ENCODE assay signal across 22 mouse cellular contexts in the genomic region with DNA sequence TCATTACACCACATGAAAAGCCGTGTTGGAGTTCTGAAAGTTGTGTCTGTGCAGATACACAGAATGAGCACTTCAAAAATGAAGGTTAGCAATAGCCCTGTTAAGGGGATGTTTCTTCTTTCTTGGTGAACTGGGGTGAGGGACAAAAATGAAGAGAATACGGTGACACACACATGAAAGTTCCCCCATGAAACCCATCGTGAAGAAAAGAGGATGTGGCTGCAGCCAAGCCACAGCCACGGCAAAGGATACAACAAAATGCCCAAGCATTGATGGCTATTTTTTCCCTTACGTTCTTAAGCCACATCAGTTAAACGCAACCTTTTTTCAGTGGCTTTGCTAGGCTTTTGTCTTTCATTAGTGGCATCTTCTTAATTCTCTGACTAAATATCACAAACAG. TPM values are rescaled to one million over a fixed set of nuclear protein-coding genes. Genes with fewer than 3 reads are reported as not detected.
DNase-seq lines count a peak whose midpoint lies in the region; ATAC-seq and TF ChIP-seq lines count a peak whose summit lies in the region.
"Had no signal": no experiment of that assay in that cellular context is flagged by ENCODE, and none has a peak within 500 bp of the region (broad histone marks: within the 10 kb centered on the region; RNA-seq: fewer than 3 reads in every experiment).

No protein-coding gene starts in this region.

- TF ChIP-seq EP300 in CH12.LX (IDR thresholded peaks at IDR 0.05; ENCODE audit: low read length) = peak; percentile 59

- no peak for TF ChIP-seq RAD21 in CH12.LX (IDR thresholded peaks at IDR 0.05; ENCODE audit: low read depth, low read length)

- peak; percentile 83 for ATAC-seq in common myeloid progenitor, adult 5-6 weeks (replicated peaks; ENCODE audit: low read depth, poor library complexity, severe bottlenecking)
- peak; percentile 91 for ATAC-seq in megakaryocyte, adult 5-6 weeks (ENCODE audit: poor library complexity, severe bottlenecking)
- ATAC-seq: forebrain, embryonic 13.5 days; forebrain, postnatal 0 days; intestine, embryonic 15.5 days had no signal

- no peak overlapping the region for H3K4me3 ChIP-seq in CH12.LX (replicated peaks in 1 of 3; ENCODE audit: low read depth in 2 of 3, low read length in 2 of 3, poor library complexity in 1 of 3)
- H3K4me3 ChIP-seq: embryonic facial prominence, embryonic 10.5 days; forebrain, embryonic 13.5 days; heart, embryonic 15.5 days; hindbrain, embryonic 10.5 days; intestine, embryonic 15.5 days had no signal

- H3K79me2 ChIP-seq in CH12.LX (replicated peaks; ENCODE audit: control insufficient read depth, extremely low read depth, insufficient read depth, poor library complexity, severe bottlenecking) = no peaks in the 10 kb centered on the region

- no peak overlapping the region for H3K9ac ChIP-seq in CH12.LX (ENCODE audit: insufficient read depth, low read depth)
- H3K9ac ChIP-seq: forebrain, embryonic 13.5 days; forebrain, postnatal 0 days; heart, embryonic 15.5 days; hindbrain, embryonic 14.5 days; intestine, embryonic 15.5 days had no signal

- TF ChIP-seq CTCF in CH12.LX (conservative IDR thresholded peaks at IDR 0.05 in 1 of 2, IDR thresholded peaks at IDR 0.05 in 1 of 2; ENCODE audit: low read depth in 2 of 2, low read length in 2 of 2) = no peak

- no peaks in the 10 kb centered on the region for H3K36me3 ChIP-seq in CH12.LX (replicated peaks in 1 of 2; ENCODE audit: control insufficient read depth in 1 of 2, insufficient read depth in 1 of 2, low read length in 1 of 2)
- no peaks in the 10 kb centered on the region for H3K36me3 ChIP-seq in splenic B cell, adult 2 months (ENCODE audit: control insufficient read depth, insufficient read depth, low read length, poor library complexity, severe bottlenecking)
- H3K36me3 ChIP-seq: heart, embryonic 15.5 days; intestine, embryonic 15.5 days had no signal

- peak; percentile 63 for DNase-seq in CH12.LX (ENCODE audit: extremely low read depth)
- peak; percentile 24 for DNase-seq in splenic B cell, adult 2 months (ENCODE audit: low read depth, low spot score)
- DNase-seq in left cerebral cortex, adult 11 months (ENCODE audit: low spot score) = no peak
- DNase-seq in kidney, adult 8-10 months = no peak
- no peak for DNase-seq in thymus, postnatal 10 days (ENCODE audit: low spot score in 2 of 2)
- DNase-seq: adrenal gland, adult 8-10 months; adrenal gland, postnatal 36 days; cerebellum, adult 11-12 months; cerebellum, adult 9-10 months; cerebellum, postnatal 36 days; forebrain, postnatal 0 days; gastrocnemius, postnatal 14 days; heart, postnatal 14 days had no signal

- in situ Hi-C loops in CH12.LX (cut with MboI; ENCODE audit: low pct_ligation_motif_present, low pct_unique_long_range_greater_than_20kb, low sequenced_read_pairs) = no loop called here

- H3K4me2 ChIP-seq in CH12.LX (ENCODE audit: insufficient read depth, low read depth, poor library complexity, severe bottlenecking) = peak overlapping the region; percentile 70
- H3K4me2 ChIP-seq: forebrain, embryonic 13.5 days; heart, embryonic 11.5 days; heart, embryonic 15.5 days; hindbrain, embryonic 14.5 days; intestine, embryonic 15.5 days had no signal

- dilution Hi-C loops in CH12.LX (cut with MboI; ENCODE audit: extremely low pct_ligation_motif_present, extremely low pct_unique_long_range_greater_than_20kb, low sequenced_read_pairs) = no loop called here

- no peak for TF ChIP-seq POLR2A in CH12.LX (IDR thresholded peaks at IDR 0.05; ENCODE audit: low read depth, low read length)

- no peaks in the 10 kb centered on the region for H3K9me3 ChIP-seq in CH12.LX (replicated peaks; ENCODE audit: low read length)
- H3K9me3 ChIP-seq: embryonic facial prominence, embryonic 10.5 days; forebrain, embryonic 13.5 days; heart, embryonic 15.5 days; hindbrain, embryonic 10.5 days; intestine, embryonic 15.5 days had no signal

- H3K27ac ChIP-seq in CH12.LX (ENCODE audit: insufficient read depth, low read depth) = no peak overlapping the region
- H3K27ac ChIP-seq: embryonic facial prominence, embryonic 10.5 days; heart, embryonic 15.5 days; hindbrain, embryonic 10.5 days; hindbrain, embryonic 14.5 days; intestine, embryonic 15.5 days had no signal

- peaks cover 0 to 27% of the 10 kb centered on the region in 2 experiments; a peak in 2 of 4 replicates for H3K4me1 ChIP-seq in CH12.LX (ENCODE audit: control insufficient read depth in 1 of 2, insufficient read depth in 2 of 2)

- no peaks in the 10 kb centered on the region for H3K27me3 ChIP-seq in CH12.LX (replicated peaks)
- no peaks in the 10 kb centered on the region for H3K27me3 ChIP-seq in splenic B cell, adult 2 months (ENCODE audit: control insufficient read depth, insufficient read depth, low read length, poor library complexity, severe bottlenecking)
- H3K27me3 ChIP-seq: forebrain, embryonic 13.5 days; heart, embryonic 15.5 days; intestine, embryonic 15.5 days had no signal

TF ChIP-seq in CH12.LX, 34 proteins besides CTCF, POLR2A, EP300 and RAD21:
- TF ChIP-seq TBP (conservative IDR thresholded peaks at IDR 0.05; ENCODE audit: low read depth, low read length) = no peak
- no peak for TF ChIP-seq USF1 (IDR thresholded peaks at IDR 0.05; ENCODE audit: low read depth, low read length)
- TF ChIP-seq SMC3 (IDR thresholded peaks at IDR 0.05; ENCODE audit: low read depth, low read length) = no peak
- TF ChIP-seq ZNF384 (IDR thresholded peaks at IDR 0.05; ENCODE audit: low read depth, low read length) = no peak
- TF ChIP-seq IRF4 (IDR thresholded peaks at IDR 0.05; ENCODE audit: low read depth, low read length) = no peak
- TF ChIP-seq E2F4 (IDR thresholded peaks at IDR 0.05; ENCODE audit: insufficient replicate concordance, low read depth, low read length) = no peak
- no peak for TF ChIP-seq MEF2A (IDR thresholded peaks at IDR 0.05; ENCODE audit: borderline replicate concordance, low read depth, low read length)
- TF ChIP-seq POLR2AphosphoS2 (IDR thresholded peaks at IDR 0.05; ENCODE audit: low read depth, low read length) = no peak
- TF ChIP-seq ZC3H11A (IDR thresholded peaks at IDR 0.05; ENCODE audit: low read depth, low read length) = no peak
- TF ChIP-seq HCFC1 (IDR thresholded peaks at IDR 0.05; ENCODE audit: low read depth, low read length) = no peak
- 0 out of 2 replicates have a peak, but pooled peaks have one; percentile 44 for TF ChIP-seq MYC (IDR thresholded peaks at IDR 0.05; ENCODE audit: low read depth, low read length)
- TF ChIP-seq MAZ (IDR thresholded peaks at IDR 0.05; ENCODE audit: low read depth, low read length) = no peak
- no peak for TF ChIP-seq JUND (conservative IDR thresholded peaks at IDR 0.05; ENCODE audit: low read depth, low read length)
- TF ChIP-seq ELF1 (IDR thresholded peaks at IDR 0.05; ENCODE audit: low read depth, low read length) = no peak
- no peak for TF ChIP-seq USF2 (conservative IDR thresholded peaks at IDR 0.05; ENCODE audit: low read depth, low read length)
- TF ChIP-seq ETS1 (conservative IDR thresholded peaks at IDR 0.05; ENCODE audit: low read depth, low read length) = 0 out of 2 replicates have a peak, but pooled peaks have one; percentile 15
- 0 out of 2 replicates have a peak, but pooled peaks have one; percentile 63 for TF ChIP-seq RCOR1 (conservative IDR thresholded peaks at IDR 0.05; ENCODE audit: low read depth, low read length)
- no peak for TF ChIP-seq MAFK (IDR thresholded peaks at IDR 0.05; ENCODE audit: insufficient replicate concordance, low read length)

RNA-seq across cellular contexts. Expression of a gene that starts 57.2 kb away (rescaled TPM):
- total RNA-seq in CH12.LX (2012; rRNA removed) (0.34 and 0.63 TPM in 2 replicates), CH12.LX (2014; rRNA removed) (3.1 and 3.2 TPM in 2 replicates)
- polyA plus RNA-seq in CH12.LX (2012; ENCODE audit: insufficient read length, low read depth) = 4.3 and 6.6 TPM in 2 replicates
- 27.9 and 34.7 TPM in 2 replicates for total RNA-seq in common myeloid progenitor, adult 5-6 weeks (2017)
- total RNA-seq in megakaryocyte, adult 5-6 weeks (2015) = 1.7 and 4.0 TPM in 2 replicates
- 1.9 and 2.2 TPM in 2 replicates for total RNA-seq in megakaryocyte, adult 5-6 weeks (2017)

Comparison
In these comparisons a context has a peak if more than half of its experiments do, and no peak if none do; other contexts are left out.
1. DNase-seq: peak in CH12.LX (single experiment) and splenic B cell, adult 2 months (single experiment); none in left cerebral cortex, adult 11 months (single experiment), kidney, adult 8-10 months (0 of 2) and thymus, postnatal 10 days (0 of 2).